Mouse (Mus musculus) layer of hippocampus, postnatal 25 days (tissue): ENCODE measurements around the gene Shkbp1. TPM values are rescaled to one million over a fixed set of nuclear protein-coding genes. Genes with fewer than 3 reads are reported as not detected.
A peak's percentile ranks its signal among the peaks of the same experiment; 100 is the strongest.

Experiments
- DNase-seq, 2 experiments: peaks; one replicate each; pipeline ENCODE4 v3.0.0; 2022; ENCODE audit warnings: mixed read lengths in 2 of 2, low spot score in 1 of 2; ENCODE audit errors: extremely low spot score in 1 of 2
- total RNA-seq, 2 experiments: library from RNA; stranded (reverse); gene quantifications; 2 replicates each; pipeline ENCODE4 v1.2.3; 2021

Gene Shkbp1
- total RNA-seq, 2 experiments from 2014 or later: 19.7 to 30.4 TPM

- no peak for DNase-seq
These were observed 12.2 kb upstream of the Shkbp1 start for GRCm38 (mm10) chr7:27367976-27368375.

DNA sequence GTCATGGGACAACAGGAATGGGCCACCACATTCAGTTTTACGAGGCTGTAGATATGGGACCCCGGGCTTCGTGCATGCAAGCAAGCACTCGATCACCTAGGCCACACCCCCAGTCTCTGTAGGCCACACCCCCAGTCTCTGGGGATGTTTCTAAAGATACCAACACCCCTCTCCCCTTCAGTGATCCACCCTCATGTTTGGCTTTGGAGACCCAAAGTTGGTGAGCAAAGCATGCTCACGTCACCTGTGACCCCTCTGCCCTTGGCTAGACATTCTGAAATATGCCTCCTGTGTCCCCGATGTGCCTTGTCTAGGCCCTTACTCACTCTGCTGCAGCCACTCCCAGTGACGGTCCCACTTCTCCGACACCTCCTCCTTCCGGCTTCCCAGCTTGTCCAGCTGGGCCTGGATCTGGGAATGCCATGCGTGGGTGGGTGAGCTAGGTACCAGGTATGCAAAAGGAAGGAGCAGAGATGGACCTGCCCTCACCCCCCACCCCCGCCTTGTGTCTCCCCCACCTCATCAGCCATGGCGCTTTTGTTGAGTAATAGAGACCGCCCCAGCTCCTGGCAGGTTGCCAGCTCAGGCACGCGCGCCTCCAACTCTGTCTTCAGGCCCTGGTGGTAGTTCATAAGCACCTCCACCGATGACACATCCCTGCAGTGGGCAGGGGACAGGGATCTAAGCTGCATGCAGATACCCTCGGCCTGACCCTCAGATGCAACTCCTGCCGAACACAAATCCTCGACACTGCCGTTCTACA is 10.4 kb upstream of the Shkbp1 start:
- peak in 1 of 2 experiments; percentile 42 for DNase-seq

GRCm38 (mm10) chr7:27364379-27364778 is 8.6 kb upstream of the Shkbp1 start:
- no peak for DNase-seq

DNA sequence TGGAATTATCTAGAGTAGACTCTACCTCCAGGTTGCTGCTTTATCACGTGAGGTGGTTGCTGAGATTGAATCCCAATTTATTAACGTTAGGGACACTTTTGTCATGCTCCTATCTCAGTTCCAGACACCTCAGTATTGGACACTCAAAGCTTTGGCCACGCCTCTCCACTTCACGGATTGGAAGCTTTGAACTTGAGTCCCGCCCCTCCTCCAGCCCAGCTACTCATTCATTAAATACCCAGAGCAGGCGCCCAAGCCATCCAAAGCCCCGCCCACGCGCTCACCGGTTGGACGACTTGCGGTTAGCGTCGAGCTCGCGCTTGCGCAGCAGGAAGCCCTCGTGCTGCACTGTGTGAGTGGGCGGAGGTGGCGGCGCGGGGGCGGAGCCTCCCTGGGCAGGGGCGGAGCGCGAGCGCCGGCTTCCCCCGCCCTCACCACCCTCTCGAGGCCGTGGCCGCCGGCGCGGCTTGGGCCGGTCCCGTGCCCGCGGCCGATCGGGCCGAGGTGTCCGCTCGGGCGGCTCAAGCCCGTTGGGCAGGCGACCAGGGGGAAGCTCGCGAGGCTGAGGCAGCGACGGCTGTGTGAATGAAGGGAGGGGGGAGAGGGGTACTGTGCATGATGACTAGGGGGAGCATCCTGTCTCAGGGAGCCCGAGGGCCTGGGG is 5.6 kb upstream of the Shkbp1 start:
- peak; percentile 93 to 98 for DNase-seq

GRCm38 (mm10) chr7:27360749-27361148 is 4.9 kb upstream of the Shkbp1 start:
- DNase-seq: no peak

GRCm38 (mm10) chr7:27359706-27360358 is 4.0 kb upstream of the Shkbp1 start:
- no peak for DNase-seq

DNA sequence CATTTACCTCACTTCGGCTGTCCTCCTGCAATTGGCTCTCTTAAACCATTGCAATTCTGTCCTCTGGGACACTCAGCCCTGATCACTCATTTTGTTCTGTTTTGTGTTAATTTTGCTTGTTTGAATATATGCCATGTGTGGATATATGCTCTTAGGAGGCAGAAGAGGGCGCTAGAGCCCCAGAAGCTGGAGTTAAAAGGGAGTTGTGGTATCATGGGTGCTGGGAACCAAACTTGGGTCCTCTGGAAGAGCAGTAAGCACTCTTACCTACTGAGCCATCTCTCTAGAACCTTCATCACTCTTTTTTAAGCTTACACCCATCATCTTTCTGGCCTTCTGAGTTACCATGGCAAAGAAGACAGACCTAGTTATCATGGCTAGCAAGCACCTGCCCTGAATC is 3.3 kb upstream of the Shkbp1 start:
- no peak for DNase-seq

- DNase-seq: no peak
These were observed 1.8 kb upstream of the Shkbp1 start for GRCm38 (mm10) chr7:27357595-27357978.

- DNase-seq: no peak
These were observed 1.2 kb upstream of the Shkbp1 start, which contains the start of gene Gm20479 for GRCm38 (mm10) chr7:27356861-27357594. TSS of gene Gm20479 (minus strand) at chr7:27357419.

DNA sequence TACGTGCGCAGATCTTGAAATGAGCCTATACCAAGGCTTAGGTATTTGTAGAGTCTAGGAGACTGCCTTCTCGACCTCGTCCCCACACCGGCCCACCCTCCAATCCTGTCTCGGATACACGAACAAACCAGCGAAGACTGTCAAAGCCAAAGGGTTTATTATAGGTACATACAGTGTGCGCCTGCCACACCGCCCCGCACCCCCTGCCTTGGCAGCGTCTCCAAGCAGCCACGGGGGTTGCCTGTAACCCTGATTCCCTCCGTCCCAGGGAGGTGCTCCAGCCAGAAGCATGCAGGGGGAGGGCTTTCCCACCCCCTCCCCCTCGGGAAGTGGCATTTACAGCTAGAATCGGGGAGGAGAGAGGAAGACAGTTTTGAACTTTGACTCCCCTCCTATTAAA is 429 bp upstream of the Shkbp1 start:
- DNase-seq: no peak

DNA sequence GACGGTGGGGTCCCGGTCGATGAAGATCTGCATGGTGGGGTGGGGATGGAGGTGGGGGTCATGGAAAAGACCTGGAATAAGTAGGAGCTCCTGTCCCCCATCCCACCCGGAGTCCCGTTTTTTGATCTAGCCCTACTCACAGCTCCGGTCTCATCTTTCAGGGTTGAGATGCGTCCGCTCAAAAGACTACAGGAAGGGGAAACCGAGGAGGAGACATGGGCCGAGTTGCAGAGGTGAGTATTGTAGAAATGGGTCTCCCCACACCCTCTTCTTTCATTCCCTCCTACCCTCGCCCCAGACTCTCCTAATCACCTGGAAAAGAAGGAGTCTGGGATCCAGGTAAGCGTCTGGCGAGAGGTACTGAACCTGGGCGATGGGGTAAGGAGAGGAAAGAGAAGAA is 558 bp downstream of the Shkbp1 start:
- DNase-seq: no peak

GRCm38 (mm10) chr7:27354783-27355182 is 1.0 kb downstream of the Shkbp1 start:
- no peak for DNase-seq

DNA sequence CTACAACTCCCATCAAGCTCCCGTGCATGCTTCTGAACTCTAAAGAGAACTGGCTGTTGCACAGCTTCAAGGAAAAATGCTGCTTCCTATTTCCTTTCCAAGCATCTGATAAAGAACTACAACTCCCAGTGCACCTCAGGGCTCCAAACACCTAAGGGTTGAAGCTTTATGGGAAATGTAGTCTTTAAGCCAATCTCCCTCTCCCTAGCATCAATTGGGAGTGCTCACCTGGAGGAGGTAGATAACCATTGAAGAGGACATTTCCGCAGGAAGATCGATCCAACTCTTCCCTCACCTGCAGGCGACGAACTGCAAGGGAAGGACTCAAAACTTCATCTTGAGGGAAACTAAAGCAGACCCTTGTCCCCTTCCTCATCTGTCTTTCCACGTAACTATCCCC is 1.7 kb downstream of the Shkbp1 start:
- no peak for DNase-seq

GRCm38 (mm10) chr7:27345444-27345843 is 10.4 kb downstream of the Shkbp1 start:
- no peak for DNase-seq

GRCm38 (mm10) chr7:27342595-27342994 is 13.2 kb downstream of the Shkbp1 start:
- DNase-seq: no peak

GRCm38 (mm10) chr7:27339519-27339918 is 16.3 kb downstream of the Shkbp1 start:
- no peak for DNase-seq

DNA sequence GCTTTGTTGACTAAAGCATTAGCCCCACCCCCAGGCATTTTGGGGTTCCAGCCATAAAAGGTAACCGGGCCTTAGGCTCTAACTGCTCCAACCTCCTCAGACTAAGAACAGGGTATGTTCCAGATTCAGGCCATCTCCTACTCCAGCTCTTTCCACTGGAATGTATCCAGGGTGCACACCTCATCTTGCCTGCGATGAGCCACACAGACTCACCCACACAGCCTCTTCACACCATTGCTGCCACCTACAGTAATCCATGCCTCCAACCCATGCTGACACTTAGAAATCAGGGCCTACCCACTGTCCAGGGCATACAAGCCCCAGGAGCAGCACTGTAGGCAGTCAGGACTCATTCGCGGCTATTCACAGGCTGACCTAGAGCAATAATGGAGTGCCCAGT is 16.7 kb downstream of the Shkbp1 start:
- no peak for DNase-seq

DNA sequence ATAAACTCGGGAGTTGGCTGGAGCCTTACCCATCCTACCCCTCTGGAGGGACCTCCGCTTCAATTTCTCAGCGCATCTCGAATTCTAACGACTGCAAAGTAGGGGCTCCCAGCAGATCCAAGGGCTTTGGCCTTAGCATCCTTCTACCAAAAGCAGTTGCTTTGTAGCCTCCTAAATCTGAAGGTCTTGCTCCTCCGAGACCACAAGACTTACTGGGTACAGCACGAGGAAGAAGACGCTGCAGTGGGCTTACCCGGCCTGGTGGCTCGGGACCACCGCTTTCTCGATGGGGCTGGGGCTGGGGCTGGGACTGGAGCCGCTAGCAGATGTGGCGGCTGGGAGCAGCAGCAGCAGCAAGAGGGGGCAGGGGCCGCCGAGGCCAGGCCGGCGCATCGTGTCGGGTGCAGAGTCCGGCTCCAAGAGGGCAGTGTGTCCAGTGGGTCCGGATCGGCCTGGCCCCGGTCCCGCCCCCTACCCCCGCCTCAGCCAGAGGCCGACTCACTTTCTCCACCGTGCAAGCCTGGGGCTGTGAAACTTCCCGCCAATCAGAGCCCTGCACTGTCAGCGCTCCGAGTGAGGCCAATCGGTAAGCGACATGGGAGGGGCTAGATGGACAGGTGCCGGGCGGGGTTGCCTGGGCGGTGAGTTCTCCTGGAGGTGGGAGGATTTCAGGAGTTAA is 18.5 kb downstream of the Shkbp1 start, which contains the start of gene Ltbp4:
Gene Ltbp4, minus strand, starts transcription at position 518 of the 679 bp plus-strand sequence.
- no peak for DNase-seq

DNA sequence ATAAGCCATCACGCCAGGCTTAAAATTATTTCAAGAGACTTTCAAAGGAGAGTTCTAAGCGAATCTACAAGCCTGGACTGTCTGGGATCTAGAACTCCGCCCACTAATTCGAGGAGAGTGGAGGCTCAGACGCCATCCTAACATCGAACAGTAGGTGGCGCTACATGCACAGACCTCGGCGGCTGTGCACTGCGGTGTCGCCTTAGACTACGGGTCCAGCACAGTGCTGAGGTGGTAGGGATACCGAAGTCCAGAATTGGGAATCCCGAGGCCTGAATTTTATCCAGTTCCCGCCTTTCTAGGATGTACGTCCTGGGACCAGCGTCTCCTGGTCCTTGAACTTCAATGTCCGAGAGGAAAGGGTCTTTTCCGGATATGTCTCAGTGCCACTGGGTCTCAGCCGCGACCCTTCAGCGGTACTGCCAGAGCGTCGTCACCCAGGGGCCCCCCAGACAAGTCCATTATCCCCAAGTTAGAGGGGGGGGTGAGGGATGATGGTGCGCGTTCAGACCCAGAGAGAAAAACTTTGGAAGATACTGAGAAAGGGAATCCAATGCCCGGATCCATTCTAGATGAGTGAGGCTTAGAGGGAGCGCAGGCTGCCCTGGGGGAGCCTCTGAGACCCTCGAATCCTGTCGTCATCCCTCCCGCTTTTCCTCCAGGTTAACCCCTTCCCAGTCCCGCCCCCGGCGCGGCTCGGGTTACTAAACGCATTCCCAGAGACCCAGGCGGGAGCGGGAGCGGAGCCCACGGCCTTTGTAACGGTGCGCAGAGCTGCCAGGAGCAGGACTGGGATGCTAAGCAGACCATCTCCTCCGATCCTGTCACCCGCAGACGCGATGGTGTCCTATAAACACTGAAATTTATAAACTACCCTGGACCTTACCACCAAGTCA is 19.6 kb downstream of the Shkbp1 start:
- DNase-seq: peak; percentile 88 to 97
